Mouse (Mus musculus) layer of hippocampus, postnatal 14 days (tissue): Measurements from ENCODE around the gene Dusp5. TPM values are rescaled to one million over a fixed set of nuclear protein-coding genes. Genes with fewer than 3 reads are reported as not detected.
"Not testable (repeated sequence)": the region's sequence is repeated elsewhere in the genome, so short reads cannot be mapped to it uniquely, and the experiment has no call there.

ENCODE experiments used
- DNase-seq, 2 experiments: peaks; one replicate each; pipeline ENCODE4 v3.0.0; 2021 to 2022; ENCODE audit warnings: low spot score in 2 of 2, mixed read lengths in 1 of 2
- total RNA-seq, 2 experiments: library from RNA; stranded (reverse); gene quantifications; 2 replicates each; pipeline ENCODE4 v1.2.3; 2021

Gene Dusp5
- total RNA-seq, 2 experiments from 2014 or later, result 16.9 to 19.8 TPM

GRCm38 (mm10) chr19:53574131-53574530 is 45.2 kb downstream of the Dusp5 start:
- DNase-seq, result no peak

DNA sequence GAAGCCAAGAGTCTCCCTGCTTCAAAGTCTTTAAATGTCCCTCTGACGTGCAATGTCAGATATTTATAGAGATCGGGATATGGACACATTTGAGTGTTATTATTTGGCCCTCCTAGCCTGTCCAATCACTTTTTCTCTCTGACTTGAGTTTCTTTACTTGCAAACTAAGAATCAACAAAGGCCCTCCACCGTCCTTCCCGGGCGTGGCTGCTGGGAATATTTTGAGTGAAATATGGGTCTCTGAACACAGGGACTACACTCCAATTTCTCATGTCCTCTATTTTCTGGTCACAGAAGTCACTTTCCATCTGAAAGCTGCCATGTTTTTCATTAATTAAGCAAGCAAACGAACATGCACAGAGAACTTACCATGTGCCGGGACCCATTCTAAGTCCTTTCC is 45.6 kb downstream of the Dusp5 start:
- DNase-seq, result no peak

DNA sequence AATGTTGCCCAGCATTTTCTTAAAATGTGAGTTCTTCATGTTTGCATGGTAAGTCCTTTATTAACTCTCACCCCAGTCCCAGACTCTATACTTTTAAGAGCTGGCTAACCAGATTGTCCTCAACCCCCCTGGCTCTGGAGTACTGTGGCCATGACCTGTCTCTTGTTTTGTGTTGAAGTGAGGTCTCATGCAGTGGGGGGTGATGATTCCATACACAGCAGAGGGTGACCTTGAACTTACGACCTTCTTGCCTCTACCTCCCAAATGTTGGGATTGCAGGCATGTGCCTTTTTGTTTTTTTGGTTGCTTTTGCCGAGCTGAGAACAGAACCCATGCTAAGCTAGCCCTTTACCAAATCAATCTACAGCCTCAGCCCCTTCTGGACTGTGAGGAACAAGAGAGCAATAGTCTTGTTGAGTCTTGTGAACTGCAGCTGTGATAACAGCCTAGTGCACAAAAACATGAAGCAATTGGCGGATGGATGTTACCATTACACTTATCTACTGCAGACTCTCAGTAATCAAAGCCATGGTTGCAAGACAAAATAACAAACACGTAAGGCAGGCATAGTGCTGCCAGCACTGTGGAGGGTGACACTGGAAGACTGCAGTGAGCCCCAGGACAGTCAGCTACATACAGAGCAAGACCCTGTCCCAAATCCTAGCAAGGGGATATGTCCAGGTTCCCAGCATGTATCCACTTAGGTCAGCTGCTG is 46.5 kb downstream of the Dusp5 start:
- DNase-seq, result no peak

DNA sequence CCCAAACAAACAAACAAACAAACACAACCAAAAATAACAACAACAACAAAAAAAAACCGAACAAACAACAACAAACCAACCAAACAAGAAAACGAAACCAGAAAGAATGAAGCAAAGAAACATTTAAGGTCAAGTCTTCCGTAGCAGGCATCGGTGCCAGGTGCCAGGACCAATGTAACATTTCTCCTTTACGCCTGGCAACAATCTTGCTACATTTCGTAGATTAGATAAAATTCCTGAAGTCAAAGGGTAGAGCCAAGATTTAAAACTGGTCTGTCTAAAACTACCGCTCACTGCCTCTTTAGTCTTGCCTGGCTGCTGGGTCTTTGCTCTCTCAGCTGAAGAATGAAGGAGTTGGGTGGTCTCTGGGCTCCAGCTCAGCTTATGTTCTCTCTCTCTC is 47.2 kb downstream of the Dusp5 start:
- no peak for DNase-seq

DNA sequence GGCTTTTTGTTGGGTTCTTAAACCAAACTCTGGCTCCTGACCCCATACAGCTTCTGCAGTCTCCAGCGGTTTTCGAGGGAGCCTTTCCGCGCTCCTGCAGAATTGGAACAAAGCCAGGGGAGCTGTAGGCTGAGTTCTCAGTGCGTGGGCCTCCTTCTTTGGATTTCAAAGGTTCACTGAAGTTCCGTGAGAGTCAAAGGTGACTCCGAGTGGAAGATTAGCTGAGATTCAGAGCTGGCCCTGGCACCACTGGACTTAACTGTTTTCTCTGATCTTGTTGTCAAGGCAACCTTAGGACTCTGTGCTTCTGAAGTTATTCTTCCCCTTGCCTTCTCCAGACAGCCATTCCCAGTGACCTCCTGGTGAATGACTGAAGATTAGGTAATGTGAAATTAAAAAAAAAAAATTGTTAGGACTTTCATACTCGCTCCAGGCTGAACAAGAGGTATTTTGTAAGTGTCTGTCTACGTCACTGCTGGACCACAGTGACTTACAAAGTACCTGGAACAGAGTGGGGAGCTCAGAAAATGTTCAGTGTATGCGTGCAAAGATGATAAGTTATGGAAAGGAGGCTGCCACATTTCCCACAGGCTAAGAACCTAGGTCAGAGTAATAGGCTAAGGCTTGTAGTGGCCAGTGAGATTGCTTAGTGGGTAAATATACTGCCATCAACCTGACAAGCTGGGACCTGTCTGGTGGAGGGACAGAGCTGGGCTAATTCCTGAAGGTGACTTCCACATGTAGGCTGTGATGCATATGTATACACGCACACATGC is 48.3 kb downstream of the Dusp5 start:
- DNase-seq, result no peak

GRCm38 (mm10) chr19:53578597-53579252 is 49.8 kb downstream of the Dusp5 start:
- DNase-seq, result peak; percentile 62 to 83

DNA sequence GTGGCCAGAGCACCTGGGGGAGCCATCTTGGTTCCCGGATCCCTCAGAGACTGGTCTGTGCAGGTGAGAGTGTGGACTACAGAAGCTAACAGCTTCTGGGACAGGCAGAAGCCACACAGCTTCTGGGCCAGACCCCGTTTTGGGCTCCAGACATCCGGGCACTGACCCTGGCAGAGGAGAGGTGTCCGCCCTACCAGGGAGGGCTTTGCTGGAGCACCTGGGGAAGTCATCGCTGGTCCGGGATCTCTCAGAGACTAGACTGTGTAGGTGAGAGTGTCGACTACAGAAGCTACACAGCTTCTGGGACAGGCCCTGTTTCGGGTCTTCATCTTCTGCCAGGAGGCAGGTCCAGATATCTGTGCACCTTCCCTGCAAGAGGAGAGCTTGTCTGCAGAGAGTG is 51.4 kb downstream of the Dusp5 start:
- not testable (repeated sequence) for DNase-seq

DNA sequence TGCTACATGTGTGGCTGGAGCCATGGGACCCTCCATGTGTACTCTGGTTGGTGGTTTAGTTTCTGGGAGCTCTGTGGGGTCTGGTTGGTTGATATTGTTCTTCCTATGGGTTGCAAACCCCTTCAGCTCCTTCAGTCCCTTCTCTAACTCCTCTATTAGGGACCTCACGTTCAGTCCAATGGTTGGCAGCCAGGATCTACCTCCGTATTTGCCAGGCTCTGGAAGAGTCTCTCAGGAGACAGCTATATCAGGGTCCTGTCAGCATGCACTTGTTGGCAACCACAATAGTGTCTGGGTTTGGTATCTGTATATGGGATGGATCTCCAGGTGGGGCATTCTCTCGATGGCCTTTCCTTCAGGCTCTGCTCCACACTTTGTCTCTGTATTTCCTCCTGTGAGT is 58.8 kb downstream of the Dusp5 start:
- DNase-seq, result not testable (repeated sequence)

DNA sequence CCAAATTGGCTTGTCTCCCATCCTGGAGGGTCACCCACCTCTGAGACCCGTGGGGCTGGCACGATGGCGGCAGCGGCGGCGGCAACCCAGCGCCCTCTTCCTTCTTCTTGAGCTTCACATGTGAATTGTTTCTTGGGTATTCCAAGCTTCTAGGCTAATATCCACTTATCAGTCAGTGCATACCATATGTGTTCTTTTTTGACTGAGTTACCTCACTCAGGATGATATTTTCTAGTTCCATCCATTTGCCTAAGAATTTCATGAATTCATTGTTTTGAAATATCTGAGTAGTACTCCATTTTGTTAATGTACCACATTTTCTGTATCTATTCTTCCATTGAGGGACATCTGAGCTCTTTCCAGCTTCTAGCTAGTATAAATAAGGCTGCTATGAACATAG is 60.1 kb downstream of the Dusp5 start, which contains the start of gene Nutf2-ps1:
TSS of gene Nutf2-ps1 (minus strand) at position 101 of the 400 bp plus-strand sequence.
- DNase-seq, result not testable (repeated sequence)

Other genes starting within 250 kb of the Dusp5 start
- 10 to 100 TPM; 61.0 to 67.0 TPM for gene Mxi1, start 218.6 kb upstream of the Dusp5 start, total RNA-seq
- gene Gm10197, start 157.3 kb upstream of the Dusp5 start, total RNA-seq, result not detected
- 10 to 100 TPM; 34.9 to 36.8 TPM for gene Smndc1, start 138.5 kb upstream of the Dusp5 start, total RNA-seq
- 10 to 100 TPM; 29.8 to 45.3 TPM for gene Nutf2-ps1, start 60.0 kb downstream of the Dusp5 start, total RNA-seq
- 10 to 100 TPM; 34.8 to 37.3 TPM for gene Smc3, start 71.3 kb downstream of the Dusp5 start, total RNA-seq
- 1 to 10 TPM; 3.1 TPM for gene Rbm20, start 148.2 kb downstream of the Dusp5 start, total RNA-seq